Mouse (Mus musculus): ENCODE data around the gene Tbc1d15.
"Not testable (repeated sequence)": the region's sequence is repeated elsewhere in the genome, so short reads cannot be mapped to it uniquely, and the experiment has no call there.

Gene Tbc1d15

GRCm38 (mm10) chr10:115241082-115241595, 10.1 kb downstream of the Tbc1d15 start:
- DNase-seq: no peak

DNA sequence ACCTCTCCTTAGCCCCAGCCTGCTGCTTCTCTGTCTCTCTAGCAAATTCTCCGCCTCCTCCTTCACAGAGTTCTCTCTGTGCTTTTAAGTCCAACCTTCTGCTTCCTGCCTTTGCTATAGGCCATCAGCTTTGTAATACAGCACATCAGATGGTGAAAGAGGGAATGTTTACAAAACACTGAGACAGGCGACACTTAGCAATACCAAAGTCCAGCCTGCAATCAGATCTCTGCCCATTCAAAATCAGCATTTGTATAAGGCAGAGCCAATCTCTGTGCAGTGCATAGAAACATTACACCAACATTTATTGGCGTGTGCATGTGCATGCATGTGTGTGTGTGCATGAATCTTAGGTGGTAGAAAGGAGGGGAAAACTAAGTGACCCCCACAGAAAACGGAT, 13.3 kb downstream of the Tbc1d15 start:
- no peak for DNase-seq

- DNase-seq: peak in 1 of 2 experiments; percentile 11
These were observed 14.5 kb downstream of the Tbc1d15 start for GRCm38 (mm10) chr10:115236733-115237132.

DNA sequence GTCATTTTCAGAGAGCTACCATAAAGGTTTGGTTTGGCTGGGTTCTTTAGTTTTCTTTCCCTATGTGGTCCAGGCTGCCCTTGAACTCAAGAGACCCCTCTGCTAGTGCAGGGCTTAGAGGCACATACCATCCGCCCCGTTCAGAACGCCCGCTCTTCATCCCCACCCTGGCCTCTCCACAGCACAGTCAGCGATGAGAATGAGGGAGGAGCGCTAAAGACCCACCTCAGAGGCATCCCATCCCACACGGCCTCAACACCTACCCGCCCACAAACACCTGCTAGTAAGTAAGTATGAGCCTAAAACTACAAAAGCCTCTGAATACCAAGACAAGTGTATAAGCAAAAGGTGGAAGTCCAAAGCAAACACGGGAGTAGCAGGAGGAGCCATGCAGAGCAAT, 15.8 kb downstream of the Tbc1d15 start:
- peak; percentile 30 to 53 for DNase-seq

DNA sequence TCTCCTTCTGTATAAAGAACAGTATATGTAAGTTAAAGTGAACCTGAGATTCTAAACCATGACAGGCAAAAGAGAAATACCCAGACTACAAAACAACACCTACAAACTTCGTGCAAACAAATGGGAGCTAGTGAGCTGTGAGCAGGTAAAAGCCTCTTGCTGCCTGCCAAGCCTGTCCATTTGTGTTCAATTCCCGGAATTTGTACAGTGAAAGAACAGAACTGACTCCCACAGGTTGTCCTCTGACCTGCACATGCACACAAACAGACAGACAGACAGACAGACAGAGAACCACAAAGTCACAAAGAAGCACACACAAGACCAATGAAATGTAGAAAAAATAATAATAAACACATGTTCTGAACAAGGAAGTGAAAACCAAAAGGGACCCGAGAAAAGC, 17.5 kb downstream of the Tbc1d15 start:
- DNase-seq: no peak

DNA sequence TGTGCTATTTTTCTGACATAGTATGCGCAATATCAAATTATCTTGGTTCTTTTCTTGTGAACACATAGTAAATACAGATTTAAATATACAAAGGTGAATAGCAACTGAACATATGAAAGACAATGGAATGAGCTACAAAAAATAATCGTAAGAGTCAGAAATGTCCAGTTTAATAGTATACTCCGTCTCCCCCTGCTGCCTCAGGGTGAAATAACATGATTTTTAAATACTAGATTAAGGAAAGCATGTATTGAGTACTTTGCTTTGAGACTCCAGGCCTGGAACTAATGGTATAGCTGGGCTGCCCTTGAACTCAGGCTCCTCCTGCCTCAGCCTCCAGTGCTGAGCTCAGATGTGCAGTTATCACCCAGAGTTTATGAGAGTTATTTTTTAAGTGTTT, 18.8 kb downstream of the Tbc1d15 start:
- DNase-seq: no peak

GRCm38 (mm10) chr10:115229023-115229422, 22.2 kb downstream of the Tbc1d15 start:
- no peak for DNase-seq

- no peak for DNase-seq
These were observed 24.7 kb downstream of the Tbc1d15 start for GRCm38 (mm10) chr10:115226586-115226985.

GRCm38 (mm10) chr10:115223845-115224244, 27.4 kb downstream of the Tbc1d15 start:
- DNase-seq: no peak

GRCm38 (mm10) chr10:115212916-115213580, 38.2 kb downstream of the Tbc1d15 start:
- DNase-seq: no peak

DNA sequence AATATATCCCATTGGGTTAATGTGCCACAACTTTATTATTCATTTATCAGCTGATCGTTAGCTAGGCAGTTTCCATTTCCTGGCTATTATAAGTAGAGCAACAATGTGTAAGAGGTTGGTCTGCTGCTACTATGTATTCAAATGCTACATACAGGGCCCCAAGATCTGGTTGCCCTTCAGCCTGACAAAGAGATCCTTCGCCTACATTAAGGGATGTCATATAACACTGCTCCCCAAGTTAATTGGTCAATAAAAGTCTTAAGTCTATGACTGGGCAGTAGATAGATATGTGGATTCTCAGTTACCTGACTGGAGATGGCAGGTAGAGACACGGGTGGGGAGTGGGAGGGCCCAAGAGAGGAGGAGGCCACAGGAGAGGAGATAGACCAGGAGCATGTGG, 45.4 kb downstream of the Tbc1d15 start:
- no peak for DNase-seq

DNA sequence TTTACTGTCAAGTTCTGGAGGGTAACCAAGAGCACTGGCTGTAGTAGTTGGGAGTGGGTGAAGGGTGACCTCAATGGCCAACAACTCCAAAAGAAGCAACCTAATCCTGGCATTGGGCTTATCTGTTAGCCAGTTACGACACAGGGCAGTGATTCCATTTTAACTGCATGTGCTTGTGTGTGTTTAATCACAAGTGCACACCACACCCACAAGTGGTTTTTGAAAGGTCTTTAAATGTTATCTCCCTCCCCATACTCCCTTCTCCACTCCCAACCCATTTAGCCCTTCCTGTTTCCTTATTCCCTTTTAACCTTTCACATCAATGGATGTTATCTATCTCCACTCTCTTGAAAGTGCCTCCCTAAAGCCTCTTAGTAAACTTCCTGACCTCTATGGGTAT, 46.0 kb downstream of the Tbc1d15 start:
- DNase-seq: no peak

DNA sequence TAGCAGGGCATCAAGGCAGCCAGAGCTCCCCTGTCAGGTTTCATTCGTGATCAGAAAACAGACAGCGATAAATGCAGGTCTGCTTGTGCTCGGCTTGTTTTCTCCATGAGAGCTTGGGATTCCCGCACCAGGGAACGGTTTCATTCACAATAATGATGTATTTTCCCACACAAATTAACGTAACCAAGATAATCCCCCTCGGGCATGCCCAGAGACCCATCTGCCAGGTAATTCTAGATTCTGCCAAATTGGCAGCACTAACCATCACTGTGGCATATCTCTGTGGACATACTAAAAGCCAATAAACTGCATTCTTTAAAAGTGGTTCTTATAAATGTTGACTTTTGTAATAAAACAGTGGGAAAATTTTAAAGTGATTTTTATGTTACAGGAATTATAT, 60.1 kb downstream of the Tbc1d15 start:
- DNase-seq: no peak

GRCm38 (mm10) chr10:115187390-115187789, 63.9 kb downstream of the Tbc1d15 start:
- no peak for DNase-seq

DNA sequence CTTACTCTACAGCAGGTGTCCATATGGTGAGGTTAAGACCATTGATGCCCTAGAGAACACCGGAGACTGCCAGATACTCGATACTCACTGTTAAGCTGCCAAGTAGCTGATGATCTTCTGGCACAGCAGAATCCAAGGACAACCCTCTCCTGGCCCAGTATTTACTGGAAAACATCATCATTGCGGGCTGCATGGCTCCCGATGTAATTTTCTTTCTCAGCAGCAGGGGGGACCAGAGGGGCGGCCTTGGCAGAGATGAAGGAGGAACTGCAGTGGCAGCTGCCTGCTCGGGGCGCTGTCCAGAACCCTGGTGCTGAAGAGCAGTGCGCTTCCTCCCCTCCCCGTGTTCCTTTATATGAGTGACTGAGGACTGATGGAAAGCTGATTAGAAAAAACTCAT, 66.6 kb downstream of the Tbc1d15 start, which contains the start of gene Tph2:
Gene Tph2, minus strand, starts transcription at position 326 of the 400 bp plus-strand sequence.
- peak; percentile 70 to 71 for DNase-seq

- DNase-seq: no peak
These were observed 70.2 kb downstream of the Tbc1d15 start for GRCm38 (mm10) chr10:115181034-115181433.

DNA sequence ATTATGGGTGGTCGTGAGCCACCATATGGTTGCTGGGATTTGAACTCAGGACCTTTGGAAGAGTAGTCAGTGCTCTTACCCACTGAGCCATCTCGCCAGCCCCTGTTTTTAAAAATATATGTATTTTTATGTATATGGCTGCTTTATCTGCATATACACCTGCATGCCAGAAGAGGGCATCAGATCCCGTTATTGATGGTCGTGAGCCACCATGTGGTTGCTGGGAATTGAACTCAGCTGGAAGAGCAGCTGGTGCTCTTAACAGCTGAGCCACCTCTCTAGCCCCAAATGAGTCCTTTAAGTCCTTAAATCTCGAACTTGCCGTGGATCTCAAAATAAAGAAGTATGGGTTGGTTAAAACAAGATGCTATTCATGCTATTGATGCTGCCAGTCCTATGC, 73.2 kb downstream of the Tbc1d15 start:
- not testable (repeated sequence) for DNase-seq

DNA sequence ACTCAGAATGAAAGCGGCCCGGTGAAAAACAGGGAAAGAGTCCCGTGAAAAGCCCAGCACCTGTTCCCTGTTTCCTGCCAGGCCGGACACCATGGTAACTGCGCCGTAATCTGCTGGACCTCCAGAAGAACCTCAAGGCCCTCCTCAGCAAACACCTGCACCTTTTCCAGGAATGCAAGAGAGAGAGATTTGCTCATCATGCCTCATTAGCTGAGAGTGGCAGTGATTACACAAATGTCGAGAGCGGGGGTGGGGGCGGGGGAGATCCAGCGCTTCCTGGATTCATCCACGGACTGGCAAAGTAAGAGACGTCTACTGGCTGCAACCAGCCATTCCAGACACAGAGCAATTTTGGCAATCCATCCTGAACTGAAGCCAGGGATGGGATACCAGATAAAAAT, 75.7 kb downstream of the Tbc1d15 start:
- DNase-seq: no peak

DNA sequence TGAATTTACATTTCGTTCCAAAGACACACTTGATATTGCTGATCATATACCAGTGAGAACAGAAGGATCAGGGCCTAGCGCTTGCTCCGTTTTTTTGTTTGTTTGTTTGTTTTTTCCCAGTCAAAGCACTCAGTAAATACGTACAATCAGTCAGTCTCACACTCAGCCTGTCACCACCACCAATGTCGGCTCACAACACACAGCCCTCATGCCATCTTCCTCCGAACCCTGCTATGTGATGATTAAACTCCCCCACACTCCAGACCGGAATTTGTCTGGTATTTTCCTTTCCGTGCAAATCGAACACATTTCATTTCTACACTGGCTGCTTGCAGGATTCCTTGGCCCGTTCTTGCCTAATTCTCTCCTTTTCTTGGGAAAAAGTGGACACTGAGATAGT, 77.9 kb downstream of the Tbc1d15 start:
- no peak for DNase-seq

- DNase-seq: no peak
These were observed 79.9 kb downstream of the Tbc1d15 start for GRCm38 (mm10) chr10:115171351-115171818.

GRCm38 (mm10) chr10:115170496-115171350, 80.5 kb downstream of the Tbc1d15 start:
- no peak for DNase-seq

DNA sequence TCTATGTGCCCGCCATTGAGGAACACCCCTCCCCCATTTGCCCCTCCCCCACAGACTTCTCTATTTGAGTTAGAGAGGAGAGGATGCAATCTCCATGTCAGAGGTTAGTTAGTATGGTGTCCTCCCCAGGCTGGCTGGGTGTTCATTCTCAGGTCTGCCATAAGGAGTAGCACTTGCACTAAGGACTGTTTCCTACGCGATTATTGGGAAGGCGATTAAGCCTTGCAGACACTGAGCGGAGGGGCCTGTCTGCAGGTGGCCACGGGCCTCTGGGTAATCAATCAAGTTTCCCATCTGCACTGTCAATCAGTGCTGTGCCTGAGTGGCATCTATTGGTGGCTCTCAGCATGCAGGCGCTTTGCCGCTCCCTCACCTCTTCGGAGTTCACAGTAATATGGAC, 81.9 kb downstream of the Tbc1d15 start:
- DNase-seq: no peak

DNA sequence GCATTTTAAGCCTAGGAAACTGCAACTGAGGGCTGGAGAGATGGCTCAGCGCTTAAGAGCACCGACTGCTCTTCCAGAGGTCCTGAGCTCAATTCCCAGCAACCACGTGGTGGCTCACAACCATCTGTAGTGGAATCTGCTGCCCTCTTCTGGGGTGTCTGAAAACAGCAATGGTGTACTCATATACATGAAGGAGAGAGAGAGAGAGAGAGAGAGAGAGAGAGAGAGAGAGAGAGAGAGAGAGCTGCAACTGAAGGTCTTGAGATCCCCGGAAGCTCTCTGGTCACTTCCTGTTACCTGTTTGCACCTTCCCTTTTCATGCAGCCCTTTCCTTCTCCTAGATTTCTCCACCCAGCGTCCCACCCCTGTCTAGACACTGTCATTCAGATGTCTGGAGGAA, 91.0 kb downstream of the Tbc1d15 start:
- no peak for DNase-seq
